8 mouse cellular contexts compared by ENCODE assay signal in the genomic region with DNA sequence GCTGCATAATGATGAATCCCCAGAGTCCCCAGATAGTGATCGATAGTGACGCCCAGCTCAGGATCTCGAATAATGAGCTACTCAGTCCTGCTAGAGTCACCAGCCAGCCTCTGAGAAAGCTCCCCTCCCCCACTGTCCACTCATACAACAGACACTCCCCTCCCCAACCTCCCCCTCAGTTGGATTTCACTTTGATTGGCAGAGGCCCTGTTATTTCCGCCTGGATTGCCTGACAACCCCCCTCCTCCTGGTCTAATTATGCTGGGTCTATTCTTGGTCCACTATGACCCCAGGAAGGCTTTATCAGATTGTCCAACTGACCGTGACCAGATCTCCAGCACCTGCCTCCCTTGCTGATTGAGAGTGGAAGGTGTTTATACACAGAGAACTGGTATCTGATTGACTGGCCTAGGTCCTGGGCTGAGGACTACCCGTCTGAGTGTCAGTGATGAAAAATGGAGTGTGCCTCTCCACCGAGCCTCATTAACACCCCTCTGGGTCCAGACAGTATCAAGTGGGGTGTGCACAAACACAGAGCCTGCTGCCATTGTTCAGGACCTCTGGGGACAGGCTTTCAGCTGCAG. TPM values are rescaled to one million over a fixed set of nuclear protein-coding genes. Genes with fewer than 3 reads are reported as not detected.
DNase-seq lines count a peak whose midpoint lies in the region; ATAC-seq and TF ChIP-seq lines count a peak whose summit lies in the region.
"Had no signal": no experiment of that assay in that cellular context is flagged by ENCODE, and none has a peak within 500 bp of the region (broad histone marks: within the 10 kb centered on the region; RNA-seq: fewer than 3 reads in every experiment).

No protein-coding gene starts in this region.

- no peak overlapping the region for H3K27ac ChIP-seq in CH12.LX (ENCODE audit: insufficient read depth, low read depth)
- peak overlapping the region; percentile 83 for H3K27ac ChIP-seq in hindbrain, embryonic 14.5 days
- H3K27ac ChIP-seq in midbrain, embryonic 11.5 days (ENCODE audit: low read depth, low read length) = peak overlapping the region; percentile 85

- no peak overlapping the region for H3K4me3 ChIP-seq in CH12.LX (replicated peaks in 1 of 3; ENCODE audit: low read depth in 2 of 3, low read length in 2 of 3, poor library complexity in 1 of 3)
- no peak overlapping the region for H3K4me3 ChIP-seq in hindbrain, embryonic 14.5 days (replicated peaks; ENCODE audit: low read length)
- no peak overlapping the region for H3K4me3 ChIP-seq in midbrain, embryonic 11.5 days (ENCODE audit: low read depth, low read length)
- H3K4me3 ChIP-seq: erythroblast, embryonic 14.5 days had no signal

- peak overlapping the region; percentile 26; the same call in 1 of the 2 replicates for H3K4me2 ChIP-seq in CH12.LX (ENCODE audit: insufficient read depth, low read depth, poor library complexity, severe bottlenecking)
- H3K4me2 ChIP-seq in hindbrain, embryonic 14.5 days (replicated peaks) = no peak overlapping the region; the same call in 1 of the 2 replicates
- H3K4me2 ChIP-seq in midbrain, embryonic 11.5 days = peak overlapping the region; percentile 38

- TF ChIP-seq RAD21 in CH12.LX (IDR thresholded peaks at IDR 0.05; ENCODE audit: low read depth, low read length) = no peak

- TF ChIP-seq POLR2A in CH12.LX (IDR thresholded peaks at IDR 0.05; ENCODE audit: low read depth, low read length) = no peak

- no peaks in the 10 kb centered on the region for H3K9me3 ChIP-seq in CH12.LX (replicated peaks; ENCODE audit: low read length)
- no peaks in the 10 kb centered on the region for H3K9me3 ChIP-seq in hindbrain, embryonic 14.5 days (ENCODE audit: control insufficient read depth, low read length)
- H3K9me3 ChIP-seq in midbrain, embryonic 11.5 days (ENCODE audit: control insufficient read depth, low read length) = no peaks in the 10 kb centered on the region

- no peaks in the 10 kb centered on the region for H3K27me3 ChIP-seq in CH12.LX (replicated peaks)
- H3K27me3 ChIP-seq in hindbrain, embryonic 14.5 days (ENCODE audit: control insufficient read depth, insufficient read depth, low read length) = no peaks in the 10 kb centered on the region
- H3K27me3 ChIP-seq in midbrain, embryonic 11.5 days (ENCODE audit: control insufficient read depth, insufficient read depth, low read length) = no peaks in the 10 kb centered on the region

- TF ChIP-seq CTCF in CH12.LX (conservative IDR thresholded peaks at IDR 0.05 in 1 of 2, IDR thresholded peaks at IDR 0.05 in 1 of 2; ENCODE audit: low read depth in 2 of 2, low read length in 2 of 2) = no peak

- no peaks in the 10 kb centered on the region; the same call in 1 of the 2 replicates for H3K79me2 ChIP-seq in CH12.LX (replicated peaks; ENCODE audit: control insufficient read depth, extremely low read depth, insufficient read depth, poor library complexity, severe bottlenecking)

- H3K9ac ChIP-seq in CH12.LX (ENCODE audit: insufficient read depth, low read depth) = no peak overlapping the region
- peak overlapping the region; percentile 26; the same call in 1 of the 2 replicates for H3K9ac ChIP-seq in hindbrain, embryonic 14.5 days
- peak overlapping the region; percentile 33; the same call in 1 of the 2 replicates for H3K9ac ChIP-seq in midbrain, embryonic 11.5 days (ENCODE audit: low read length)

- ATAC-seq in hindbrain, embryonic 14.5 days (ENCODE audit: low FRiP score) = peak; percentile 86
- ATAC-seq in midbrain, embryonic 11.5 days (ENCODE audit: low FRiP score) = peak; percentile 94

- DNase-seq in CH12.LX (ENCODE audit: extremely low read depth) = no peak
- peak; percentile 81 for DNase-seq in embryo, embryonic 10 days (ENCODE audit: low spot score)
- DNase-seq in hindbrain, embryonic 14.5 days (ENCODE audit: low spot score) = peak; percentile 55
- DNase-seq in midbrain, embryonic 11.5 days (ENCODE audit: low spot score, missing footprints) = peak; percentile 94
- no peak for DNase-seq in testis, postnatal 14 days (ENCODE audit: low spot score)
- no peak for DNase-seq in right cerebral cortex, adult 18-20 months
- DNase-seq in right cerebral cortex, postnatal 25 days = no peak

- no peak for TF ChIP-seq EP300 in CH12.LX (IDR thresholded peaks at IDR 0.05; ENCODE audit: low read length)

- dilution Hi-C loops in CH12.LX (cut with MboI; ENCODE audit: extremely low pct_ligation_motif_present, extremely low pct_unique_long_range_greater_than_20kb, low sequenced_read_pairs) = no loop called here

- H3K36me3 ChIP-seq in CH12.LX (replicated peaks in 1 of 2; ENCODE audit: control insufficient read depth in 1 of 2, insufficient read depth in 1 of 2, low read length in 1 of 2) = no peaks in the 10 kb centered on the region
- H3K36me3 ChIP-seq in hindbrain, embryonic 14.5 days (replicated peaks; ENCODE audit: control insufficient read depth, insufficient read depth) = no peaks in the 10 kb centered on the region
- H3K36me3 ChIP-seq in midbrain, embryonic 11.5 days (ENCODE audit: control insufficient read depth, insufficient read depth, low read length) = no peaks in the 10 kb centered on the region

- in situ Hi-C loops in CH12.LX (cut with MboI; ENCODE audit: low pct_ligation_motif_present, low pct_unique_long_range_greater_than_20kb, low sequenced_read_pairs) = no loop called here

- H3K4me1 ChIP-seq in CH12.LX (ENCODE audit: control insufficient read depth in 1 of 2, insufficient read depth in 2 of 2) = peaks cover 21 to 27% of the 10 kb centered on the region in 2 experiments
- peaks cover 40% of the 10 kb centered on the region for H3K4me1 ChIP-seq in hindbrain, embryonic 14.5 days (replicated peaks; ENCODE audit: control insufficient read depth, insufficient read depth, low read length)
- H3K4me1 ChIP-seq in midbrain, embryonic 11.5 days (ENCODE audit: control insufficient read depth, insufficient read depth, low read length) = peaks cover 34% of the 10 kb centered on the region

- WGBS in hindbrain, embryonic 14.5 days = 2% methylated on average over 7 of the region's 7 CpGs
- WGBS in midbrain, embryonic 11.5 days = 11% methylated on average over 7 of the region's 7 CpGs

TF ChIP-seq in CH12.LX, 34 proteins besides CTCF, POLR2A, EP300 and RAD21:
- 0 out of 2 replicates have a peak, but pooled peaks have one; percentile 8 for TF ChIP-seq BHLHE40 (IDR thresholded peaks at IDR 0.05; ENCODE audit: low read depth, low read length)
- no peak for TF ChIP-seq SIN3A (IDR thresholded peaks at IDR 0.05; ENCODE audit: low read length)

RNA-seq across cellular contexts. Expression of a gene that starts 59.3 kb away (rescaled TPM):
- total RNA-seq in CH12.LX (2012; rRNA removed) (6.3 and 7.7 TPM in 2 replicates), CH12.LX (2014; rRNA removed) (2.4 and 2.9 TPM in 2 replicates)
- 3.8 and 3.9 TPM in 2 replicates for polyA plus RNA-seq in CH12.LX (2012; ENCODE audit: insufficient read length, low read depth)
- polyA plus RNA-seq in hindbrain, embryonic 14.5 days (2014; fragmentation: Nextera tagmentation; extraction: Ambion mirVana) = 10.5 and 11.9 TPM in 2 replicates
- polyA plus RNA-seq in midbrain, embryonic 11.5 days (2014; fragmentation: Nextera tagmentation; extraction: Ambion mirVana) = 9.6 and 12.1 TPM in 2 replicates

Comparison
In these comparisons a context has a peak if more than half of its experiments do, and no peak if none do; other contexts are left out.
1. DNase-seq: peak in embryo, embryonic 10 days (single experiment), hindbrain, embryonic 14.5 days (single experiment) and midbrain, embryonic 11.5 days (single experiment); none in CH12.LX (single experiment), testis, postnatal 14 days (single experiment), right cerebral cortex, adult 18-20 months (single experiment) and right cerebral cortex, postnatal 25 days (single experiment).